Mouse (Mus musculus): ENCODE measurements around the gene Prpf3.

GRCm38 (mm10) chr3:95793662-95794061 lies 62.0 kb downstream of the Prpf3 start:
- TF ChIP-seq CTCF (IDR thresholded peaks at IDR 0.05; ENCODE audit: borderline replicate concordance, extremely low read depth, insufficient read depth, insufficient read length): no peak
- TF ChIP-seq POLR2A (IDR thresholded peaks at IDR 0.05; ENCODE audit: borderline replicate concordance, extremely low read depth, insufficient read depth, insufficient read length, poor library complexity, severe bottlenecking): no peak

All from brain, embryonic 14.5 days (tissue).